Mouse (Mus musculus) heart, adult 2 months (tissue): ENCODE data around the gene Prodh2.

Experiments used
- CTCF ChIP-seq: fragments of 200-600 bp; IDR thresholded peaks from 2 replicates; pipeline ENCODE4 v1.8.1; 2022; ENCODE audit warnings: antibody characterized with exemption, mild to moderate bottlenecking, moderate library complexity
- EP300 ChIP-seq: fragments of 200-500 bp; IDR thresholded peaks from 2 replicates; pipeline ENCODE4 v1.6.1; 2011; ENCODE audit warnings: low read depth, low read length, control low read depth; ENCODE audit not compliant: insufficient read depth
- POLR2A ChIP-seq: fragments of 200-500 bp; IDR thresholded peaks from 2 replicates; pipeline ENCODE4 v1.6.1; 2011; ENCODE audit warnings: mild to moderate bottlenecking, low read depth, low read length, control low read depth; ENCODE audit not compliant: insufficient read depth

DNA sequence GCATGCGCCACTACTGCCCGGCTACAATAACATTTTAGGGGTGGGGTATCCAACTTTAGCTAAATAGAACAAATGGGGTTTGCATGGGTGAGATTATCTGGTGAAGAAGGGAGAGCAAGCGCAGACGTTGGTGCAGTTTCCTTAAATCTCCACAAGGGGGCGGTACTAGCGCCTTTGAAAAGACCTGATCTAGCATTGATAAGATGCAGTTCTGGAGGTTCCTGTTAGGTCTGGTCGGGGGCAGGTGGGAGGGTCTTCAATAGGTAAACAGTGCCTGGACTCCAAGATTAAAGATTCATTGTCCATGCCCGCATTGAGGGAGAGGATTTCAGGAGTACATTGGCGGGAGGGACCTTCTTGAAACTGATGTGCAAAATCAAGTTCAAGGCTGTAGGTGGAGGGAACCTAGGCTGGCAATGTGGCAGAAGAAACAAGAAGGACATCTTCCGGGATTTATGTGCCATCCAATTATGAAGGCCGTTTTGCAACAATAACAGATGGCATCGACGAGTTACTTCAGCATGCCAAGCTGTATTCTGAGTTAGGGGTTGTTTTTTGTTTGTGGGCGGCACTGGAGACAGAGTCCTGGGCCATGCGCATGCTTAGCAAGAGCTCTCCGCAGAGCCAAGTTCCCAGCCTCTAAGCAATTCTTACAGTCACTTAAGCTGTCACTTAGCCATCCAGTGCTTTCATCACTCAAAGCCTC is 3.0 kb upstream of the Prodh2 start:
- TF ChIP-seq CTCF: peak; percentile 74
- no peak for TF ChIP-seq POLR2A
- no peak for TF ChIP-seq EP300
